Mouse (Mus musculus) hematopoietic multipotent progenitor cell, adult 10-12 weeks (in vitro differentiated cells): ENCODE measurements around the gene Olfr46. TPM values are rescaled to one million over a fixed set of nuclear protein-coding genes. Genes with fewer than 3 reads are reported as not detected.

Source experiments
- polyA plus RNA-seq: library from polyadenylated mRNA; stranded (reverse); fragments of >175 nt; gene quantifications from 2 replicates; pipeline ENCODE4 v1.2.3, GENCODE M21; 2012; ENCODE audit warnings: low replicate concordance

Gene Olfr46
- polyA plus RNA-seq: not detected in 2 replicates

DNA sequence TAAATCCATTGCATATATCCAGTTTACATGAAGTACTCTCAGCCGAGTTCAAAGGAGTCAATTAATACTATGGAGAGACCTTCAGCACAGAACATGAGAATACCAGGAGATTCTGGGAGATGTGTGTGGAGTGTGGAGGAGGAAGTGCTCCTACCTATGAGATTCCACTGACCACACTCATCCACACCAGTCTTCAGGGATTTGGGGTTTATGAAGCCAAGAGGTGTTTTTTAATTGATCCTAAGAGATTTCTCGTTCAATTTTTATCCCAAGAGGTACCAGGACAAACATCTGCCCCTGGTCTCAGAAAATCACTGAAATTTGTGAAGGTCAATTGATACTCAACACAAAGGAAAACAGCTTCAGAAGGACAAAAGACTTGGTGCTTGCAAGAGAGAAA lies at the start of gene Olfr46:
Gene Olfr46, plus strand, starts transcription at position 301 of the 400 bp plus-strand sequence.

DNA sequence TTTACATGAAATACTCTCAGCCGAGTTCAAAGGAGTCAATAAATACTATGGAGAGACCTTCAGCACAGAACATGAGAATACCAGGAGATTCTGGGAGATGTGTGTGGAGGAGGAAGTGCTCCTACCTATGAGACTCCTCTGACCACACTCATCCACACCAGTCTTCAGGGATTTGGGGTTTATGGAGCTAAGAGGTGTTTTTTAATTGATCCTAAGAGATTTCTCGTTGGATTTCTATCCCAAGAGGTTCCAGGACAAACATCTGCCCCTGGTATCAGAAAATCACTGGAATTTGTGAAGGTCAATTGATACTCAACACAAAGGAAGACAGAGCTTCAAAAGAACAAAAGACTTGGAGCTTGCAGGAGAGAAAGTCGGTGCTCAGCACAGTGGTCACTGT lies 33.5 kb upstream of the Olfr46 start, which contains the start of gene Olfr538:
Gene Olfr538, plus strand, starts transcription at position 301 of the 400 bp plus-strand sequence.

DNA sequence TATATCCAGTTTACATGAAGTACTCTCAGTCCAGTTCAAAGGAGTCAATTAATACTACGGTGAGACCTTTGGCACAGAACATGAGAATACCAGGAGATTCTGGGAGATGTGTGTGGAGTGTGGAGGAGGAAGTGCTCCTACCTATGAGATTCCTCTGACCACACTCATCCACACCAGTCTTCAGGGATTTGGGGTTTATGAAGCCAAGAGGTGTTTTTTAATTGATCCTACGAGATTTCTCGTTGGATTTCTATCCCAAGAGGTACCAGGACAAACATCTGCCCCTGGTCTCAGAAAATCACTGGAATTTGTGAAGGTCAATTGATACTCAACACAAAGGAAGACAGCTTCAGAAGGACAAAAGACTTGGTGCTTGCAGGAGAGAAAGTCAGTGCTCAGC lies 27.6 kb downstream of the Olfr46 start, which contains the start of gene Olfr61:
Gene Olfr61, plus strand, starts transcription at position 301 of the 400 bp plus-strand sequence.

DNA sequence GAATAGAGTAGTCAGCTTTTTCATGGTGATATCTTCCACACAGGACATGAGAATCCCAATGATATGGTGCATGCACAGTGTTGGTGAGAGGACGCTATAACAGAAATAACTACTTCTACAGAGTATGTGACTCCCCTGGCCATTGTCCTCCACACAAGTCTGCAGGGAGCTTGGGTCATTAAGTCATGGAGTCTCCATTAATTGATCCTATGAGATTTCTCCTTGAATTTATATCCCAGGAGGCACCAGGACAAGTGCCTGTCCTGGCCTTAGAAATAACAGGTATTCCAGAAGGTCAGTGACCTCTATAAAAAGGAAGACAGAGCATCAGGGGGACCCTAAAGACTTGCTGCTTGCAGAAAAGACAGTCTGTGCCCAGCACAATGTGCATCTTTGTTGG lies 45.1 kb downstream of the Olfr46 start, which contains the start of gene Olfr53:
Gene Olfr53, plus strand, starts transcription at position 301 of the 400 bp plus-strand sequence.

DNA sequence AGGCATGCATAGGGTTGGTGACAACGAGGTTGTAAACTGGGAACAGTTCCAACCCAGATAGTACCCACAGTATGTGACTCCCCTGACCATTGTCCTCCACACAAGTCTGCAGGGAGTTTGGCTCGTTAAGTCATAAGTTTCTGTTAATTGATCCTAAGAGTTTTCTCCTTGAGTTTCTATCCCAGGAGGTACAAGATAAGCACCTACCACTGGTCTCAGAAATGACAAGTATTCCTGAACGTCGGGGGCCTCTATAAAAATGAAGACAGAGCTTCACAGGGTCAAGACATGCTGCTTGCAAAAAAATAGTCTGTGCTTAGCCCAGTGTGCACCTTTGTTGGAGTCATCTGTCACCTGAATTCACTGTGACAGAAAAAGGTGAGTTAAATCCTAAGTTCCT lies 58.6 kb downstream of the Olfr46 start, which contains the start of gene Olfr539:
Gene Olfr539, plus strand, starts transcription at position 301 of the 400 bp plus-strand sequence.

Other genes with a start within 250 kb of the Olfr46 start
- gene Olfr60, start 239.6 kb upstream of the Olfr46 start, polyA plus RNA-seq: 0.21 TPM in 1 of 2 replicates, not detected in the other
- gene Olfr530, start 224.9 kb upstream of the Olfr46 start, polyA plus RNA-seq: not detected in 2 replicates
- not detected in 2 replicates for gene Olfr531, start 198.4 kb upstream of the Olfr46 start, polyA plus RNA-seq
- gene Olfr532, start 179.6 kb upstream of the Olfr46 start, polyA plus RNA-seq: not detected in 2 replicates
- not detected in 2 replicates for gene Olfr533, start 137.9 kb upstream of the Olfr46 start, polyA plus RNA-seq
- gene Olfr535, start 117.1 kb upstream of the Olfr46 start, polyA plus RNA-seq: not detected in 2 replicates
- gene Olfr536, start 93.9 kb upstream of the Olfr46 start, polyA plus RNA-seq: not detected in 2 replicates
- not detected in 2 replicates for gene Olfr538, start 33.4 kb upstream of the Olfr46 start, polyA plus RNA-seq
- gene Olfr61, start 27.7 kb downstream of the Olfr46 start, polyA plus RNA-seq: not detected in 2 replicates
- not detected in 2 replicates for gene Olfr53, start 45.2 kb downstream of the Olfr46 start, polyA plus RNA-seq
- 0.01 TPM in 1 of 2 replicates, not detected in the other for gene Olfr539, start 58.7 kb downstream of the Olfr46 start, polyA plus RNA-seq
- not detected in 2 replicates for gene Olfr45, start 80.7 kb downstream of the Olfr46 start, polyA plus RNA-seq
- gene Olfr541, start 96.0 kb downstream of the Olfr46 start, polyA plus RNA-seq: not detected in 2 replicates
- gene Cyp2e1, start 162.5 kb downstream of the Olfr46 start, polyA plus RNA-seq: not detected in 2 replicates
- gene Syce1, start 186.6 kb downstream of the Olfr46 start, polyA plus RNA-seq: 0.18 TPM in 1 of 2 replicates, not detected in the other
- not detected in 2 replicates for gene Zfp941, start 220.9 kb downstream of the Olfr46 start, polyA plus RNA-seq
- gene Urah, start 233.7 kb downstream of the Olfr46 start, polyA plus RNA-seq: not detected in 2 replicates
- gene Scgb1c1, start 244.3 kb downstream of the Olfr46 start, polyA plus RNA-seq: not detected in 2 replicates
- gene Odf3, start 246.5 kb downstream of the Olfr46 start, polyA plus RNA-seq: not detected in 2 replicates